Mouse (Mus musculus) B cell, adult 2 months (primary cell): ENCODE measurements around the gene Praf2.
A peak's percentile ranks its signal among the peaks of the same experiment; 100 is the strongest.

ENCODE experiments used
- DNase-seq, 2 experiments: peaks; one replicate each; pipeline ENCODE4 v3.0.0; 2022

The Praf2 gene

GRCm38 (mm10) chrX:7740082-7740819, 12.0 kb downstream of the Praf2 start:
- DNase-seq: no peak

- DNase-seq: no peak
Observed at GRCm38 (mm10) chrX:7741103-7741502, 12.9 kb downstream of the Praf2 start.

- no peak for DNase-seq
Observed at GRCm38 (mm10) chrX:7743470-7743869, 15.2 kb downstream of the Praf2 start.

- DNase-seq: no peak
Observed at GRCm38 (mm10) chrX:7744940-7745339, 16.7 kb downstream of the Praf2 start.

- DNase-seq: no peak
Observed at GRCm38 (mm10) chrX:7745429-7745828, 17.2 kb downstream of the Praf2 start.

GRCm38 (mm10) chrX:7750432-7751116, 22.3 kb downstream of the Praf2 start, which contains the start of gene Ccdc120:
TSS of gene Ccdc120 (minus strand) at chrX:7750905.
- no peak for DNase-seq

- peak in 1 of 2 experiments; percentile 55 for DNase-seq
Observed at GRCm38 (mm10) chrX:7753627-7754026, 25.4 kb downstream of the Praf2 start.

GRCm38 (mm10) chrX:7762137-7762920, 34.1 kb downstream of the Praf2 start, which contains the start of gene Tfe3:
TSS of gene Tfe3 (plus strand) at chrX:7762560.
- DNase-seq: peak; percentile 86 to 89

- no peak for DNase-seq
Observed at GRCm38 (mm10) chrX:7762921-7763197, 34.6 kb downstream of the Praf2 start.

- DNase-seq: peak; percentile 2 to 12
Observed at GRCm38 (mm10) chrX:7763631-7764393, 35.6 kb downstream of the Praf2 start.

GRCm38 (mm10) chrX:7764657-7765280, 36.5 kb downstream of the Praf2 start:
- no peak for DNase-seq

- DNase-seq: no peak
Observed at GRCm38 (mm10) chrX:7765281-7765670, 37.0 kb downstream of the Praf2 start.

- no peak for DNase-seq
Observed at GRCm38 (mm10) chrX:7765764-7766163, 37.5 kb downstream of the Praf2 start.

GRCm38 (mm10) chrX:7769302-7770017, 41.2 kb downstream of the Praf2 start:
- DNase-seq: no peak

GRCm38 (mm10) chrX:7772766-7773165, 44.5 kb downstream of the Praf2 start:
- DNase-seq: peak; percentile 49 to 60

GRCm38 (mm10) chrX:7775501-7776205, 47.4 kb downstream of the Praf2 start:
- no peak for DNase-seq

GRCm38 (mm10) chrX:7776329-7777082, 48.3 kb downstream of the Praf2 start:
- peak; percentile 54 to 61 for DNase-seq

- no peak for DNase-seq
Observed at GRCm38 (mm10) chrX:7778450-7779244, 50.4 kb downstream of the Praf2 start.

GRCm38 (mm10) chrX:7779294-7779693, 51.1 kb downstream of the Praf2 start:
- DNase-seq: no peak
